Mouse (Mus musculus): ENCODE measurements at regions not wholly inside any gene's neighbourhood (a gene's known extent, or its start where the extent isn't known, plus 50 kb on each side); places are given as distances from the start of the nearest gene placed in this dataset.

GRCm38 (mm10) chr2:28304712-28305111, 111.9 kb downstream of the Olfm1 start:
- Histone ChIP-seq H3K9me3 (ENCODE audit: control insufficient read depth, low read length) (no peaks in the 10 kb centered on the region), H3K4me1 (ENCODE audit: control insufficient read depth) (no peaks in the 10 kb centered on the region), H3K36me3 (ENCODE audit: control insufficient read depth) (no peaks in the 10 kb centered on the region), H3K4me3 (replicated peaks) (no peak overlapping the region), H3K27me3 (ENCODE audit: control insufficient read depth) (no peaks in the 10 kb centered on the region)
- no peak for TF ChIP-seq GATA1 (IDR thresholded peaks at IDR 0.05; ENCODE audit: low read length)
- TF ChIP-seq TAL1 (IDR thresholded peaks at IDR 0.05; ENCODE audit: low read length): no peak

- H3K36me3 ChIP-seq (ENCODE audit: control insufficient read depth): no peaks in the 10 kb centered on the region
- H3K4me1 ChIP-seq (ENCODE audit: control insufficient read depth): no peaks in the 10 kb centered on the region
- TF ChIP-seq TAL1 (IDR thresholded peaks at IDR 0.05; ENCODE audit: low read length) (no peak), GATA1 (IDR thresholded peaks at IDR 0.05; ENCODE audit: low read length) (no peak)
These were observed 116.3 kb downstream of the Olfm1 start for GRCm38 (mm10) chr2:28309122-28309521.

GRCm38 (mm10) chr2:28312212-28312611, 119.4 kb downstream of the Olfm1 start:
- H3K4me3 ChIP-seq (replicated peaks): no peak overlapping the region
- H3K36me3 ChIP-seq (ENCODE audit: control insufficient read depth): no peaks in the 10 kb centered on the region
- TF ChIP-seq GATA1 (IDR thresholded peaks at IDR 0.05; ENCODE audit: low read length) (no peak), TAL1 (IDR thresholded peaks at IDR 0.05; ENCODE audit: low read length) (no peak)
- no peaks in the 10 kb centered on the region for H3K27me3 ChIP-seq (ENCODE audit: control insufficient read depth)
- no peaks in the 10 kb centered on the region for H3K9me3 ChIP-seq (ENCODE audit: control insufficient read depth, low read length)
- H3K4me1 ChIP-seq (ENCODE audit: control insufficient read depth): no peaks in the 10 kb centered on the region

More at GRCm38 (mm10) chr2:28309122-28309521, 116.3 kb downstream of the Olfm1 start:
- no peaks in the 10 kb centered on the region for H3K27me3 ChIP-seq (ENCODE audit: control insufficient read depth)
- H3K4me3 ChIP-seq (replicated peaks): no peak overlapping the region
- H3K9me3 ChIP-seq (ENCODE audit: control insufficient read depth, low read length): no peaks in the 10 kb centered on the region

GRCm38 (mm10) chr2:28325502-28325901, 121.1 kb upstream of the Ppp1r26 start:
- TF ChIP-seq TAL1 (IDR thresholded peaks at IDR 0.05; ENCODE audit: low read length) (no peak), GATA1 (IDR thresholded peaks at IDR 0.05; ENCODE audit: low read length) (no peak)
- Histone ChIP-seq H3K4me3 (replicated peaks) (no peak overlapping the region), H3K4me1 (ENCODE audit: control insufficient read depth) (no peaks in the 10 kb centered on the region), H3K9me3 (ENCODE audit: control insufficient read depth, low read length) (no peaks in the 10 kb centered on the region), H3K36me3 (ENCODE audit: control insufficient read depth) (no peaks in the 10 kb centered on the region), H3K27me3 (ENCODE audit: control insufficient read depth) (no peaks in the 10 kb centered on the region)

GRCm38 (mm10) chr2:28326056-28326455, 120.5 kb upstream of the Ppp1r26 start:
- Histone ChIP-seq H3K36me3 (ENCODE audit: control insufficient read depth) (no peaks in the 10 kb centered on the region), H3K9me3 (ENCODE audit: control insufficient read depth, low read length) (no peaks in the 10 kb centered on the region), H3K27me3 (ENCODE audit: control insufficient read depth) (no peaks in the 10 kb centered on the region), H3K4me1 (ENCODE audit: control insufficient read depth) (no peaks in the 10 kb centered on the region), H3K4me3 (replicated peaks) (no peak overlapping the region)
- no peak for TF ChIP-seq TAL1 (IDR thresholded peaks at IDR 0.05; ENCODE audit: low read length)
- no peak for TF ChIP-seq GATA1 (IDR thresholded peaks at IDR 0.05; ENCODE audit: low read length)

GRCm38 (mm10) chr2:28326682-28327081, 119.9 kb upstream of the Ppp1r26 start:
- TF ChIP-seq GATA1 (IDR thresholded peaks at IDR 0.05; ENCODE audit: low read length) (no peak), TAL1 (IDR thresholded peaks at IDR 0.05; ENCODE audit: low read length) (no peak)
- H3K4me3 ChIP-seq (replicated peaks): no peak overlapping the region
- no peaks in the 10 kb centered on the region for H3K27me3 ChIP-seq (ENCODE audit: control insufficient read depth)
- H3K4me1 ChIP-seq (ENCODE audit: control insufficient read depth): no peaks in the 10 kb centered on the region
- H3K9me3 ChIP-seq (ENCODE audit: control insufficient read depth, low read length): no peaks in the 10 kb centered on the region
- H3K36me3 ChIP-seq (ENCODE audit: control insufficient read depth): no peaks in the 10 kb centered on the region

GRCm38 (mm10) chr2:28329130-28329529, 117.5 kb upstream of the Ppp1r26 start:
- Histone ChIP-seq H3K36me3 (ENCODE audit: control insufficient read depth) (no peaks in the 10 kb centered on the region), H3K4me3 (replicated peaks) (no peak overlapping the region), H3K4me1 (ENCODE audit: control insufficient read depth) (no peaks in the 10 kb centered on the region), H3K27me3 (ENCODE audit: control insufficient read depth) (no peaks in the 10 kb centered on the region), H3K9me3 (ENCODE audit: control insufficient read depth, low read length) (no peaks in the 10 kb centered on the region)
- TF ChIP-seq GATA1 (IDR thresholded peaks at IDR 0.05; ENCODE audit: low read length) (no peak), TAL1 (IDR thresholded peaks at IDR 0.05; ENCODE audit: low read length) (no peak)

GRCm38 (mm10) chr2:28335141-28335789, 111.3 kb upstream of the Ppp1r26 start:
- no peaks in the 10 kb centered on the region for H3K4me1 ChIP-seq (ENCODE audit: control insufficient read depth)
- TF ChIP-seq GATA1 (IDR thresholded peaks at IDR 0.05; ENCODE audit: low read length) (no peak), TAL1 (IDR thresholded peaks at IDR 0.05; ENCODE audit: low read length) (no peak)
- H3K36me3 ChIP-seq (ENCODE audit: control insufficient read depth): no peaks in the 10 kb centered on the region
- H3K4me3 ChIP-seq (replicated peaks): no peak overlapping the region
- H3K27me3 ChIP-seq (ENCODE audit: control insufficient read depth): no peaks in the 10 kb centered on the region
- no peaks in the 10 kb centered on the region for H3K9me3 ChIP-seq (ENCODE audit: control insufficient read depth, low read length)

GRCm38 (mm10) chr2:28335810-28336209, 110.8 kb upstream of the Ppp1r26 start:
- no peak for TF ChIP-seq TAL1 (IDR thresholded peaks at IDR 0.05; ENCODE audit: low read length)
- no peak for TF ChIP-seq GATA1 (IDR thresholded peaks at IDR 0.05; ENCODE audit: low read length)
- no peaks in the 10 kb centered on the region for H3K27me3 ChIP-seq (ENCODE audit: control insufficient read depth)

More at GRCm38 (mm10) chr2:28335810-28336209, 110.8 kb upstream of the Ppp1r26 start:
- Histone ChIP-seq H3K4me1 (ENCODE audit: control insufficient read depth) (no peaks in the 10 kb centered on the region), H3K4me3 (replicated peaks) (no peak overlapping the region), H3K9me3 (ENCODE audit: control insufficient read depth, low read length) (no peaks in the 10 kb centered on the region), H3K36me3 (ENCODE audit: control insufficient read depth) (no peaks in the 10 kb centered on the region)
